Mouse (Mus musculus): Measurements from ENCODE around the gene Ttc3. TPM values are rescaled to one million over a fixed set of nuclear protein-coding genes. Genes with fewer than 3 reads are reported as not detected.

Gene Ttc3
- polyA plus RNA-seq, 1 experiment from 2014 or later = 859 TPM

DNA sequence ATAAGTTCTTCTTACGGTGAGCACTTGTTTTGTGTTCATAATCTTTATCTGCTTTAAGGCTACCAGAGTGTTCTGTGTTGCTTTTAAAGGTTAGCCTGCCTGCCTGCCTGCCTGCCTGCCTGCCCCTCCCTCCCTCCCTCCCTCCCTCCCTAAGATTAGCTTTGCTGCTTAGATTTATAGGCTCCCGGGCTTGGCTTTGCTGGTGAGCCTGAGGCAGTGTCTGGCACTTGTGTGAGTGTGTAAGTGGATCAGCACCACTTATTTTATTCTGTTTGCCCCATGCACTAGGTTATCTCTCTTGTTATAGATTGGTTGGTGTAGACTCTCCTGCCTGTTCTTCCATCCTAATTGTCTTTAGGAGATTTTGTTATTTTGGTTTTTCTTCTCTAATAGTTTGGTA lies 31.2 kb downstream of the Ttc3 start:
- H3K4me2 ChIP-seq = no peak overlapping the region
- H3K36me3 ChIP-seq = peaks cover 23% of the 10 kb centered on the region
- H3K4me1 ChIP-seq (replicated peaks) = no peaks in the 10 kb centered on the region
- no peaks in the 10 kb centered on the region for H3K9me3 ChIP-seq
- ATAC-seq (ENCODE audit: low FRiP score, low read depth) = no peak
- no peaks in the 10 kb centered on the region for H3K27me3 ChIP-seq
- 54% methylated on average over 2 of the region's 2 CpGs for WGBS
- H3K4me3 ChIP-seq = no peak overlapping the region
- no peak overlapping the region for H3K27ac ChIP-seq (replicated peaks)
- no peak overlapping the region for H3K9ac ChIP-seq

- peaks cover 21% of the 10 kb centered on the region for H3K36me3 ChIP-seq
- H3K27me3 ChIP-seq = no peaks in the 10 kb centered on the region
- no peak overlapping the region for H3K27ac ChIP-seq (replicated peaks)
- no peak overlapping the region for H3K4me3 ChIP-seq
- WGBS = 86% methylated on average over 4 of the region's 4 CpGs
- H3K4me1 ChIP-seq (replicated peaks) = no peaks in the 10 kb centered on the region
- no peaks in the 10 kb centered on the region for H3K9me3 ChIP-seq
- H3K4me2 ChIP-seq = no peak overlapping the region
- no peak for ATAC-seq (ENCODE audit: low FRiP score, low read depth)
- H3K9ac ChIP-seq = no peak overlapping the region
These were observed 31.8 kb downstream of the Ttc3 start for GRCm38 (mm10) chr16:94402185-94402584.

GRCm38 (mm10) chr16:94411287-94411686 lies 40.9 kb downstream of the Ttc3 start:
- 81% methylated on average over 3 of the region's 3 CpGs for WGBS

DNA sequence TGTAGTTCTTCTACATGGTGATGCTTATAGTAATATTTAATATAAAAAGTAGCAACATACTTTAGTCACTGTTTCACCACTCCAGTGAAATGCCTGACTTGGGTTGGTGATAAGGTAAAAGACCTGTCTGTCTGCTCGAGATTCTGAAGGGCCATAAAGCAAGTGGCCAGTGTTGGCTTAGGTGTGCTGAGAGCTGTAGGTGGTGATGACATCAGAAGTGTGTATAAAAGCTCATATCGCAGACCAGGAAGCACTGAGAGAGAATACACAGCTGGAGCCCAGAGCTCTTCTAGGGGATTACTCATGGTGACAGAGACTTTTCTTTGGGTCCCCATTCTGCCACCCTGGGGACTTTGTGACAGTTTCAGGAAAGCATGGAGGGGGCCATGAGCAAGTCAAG lies 41.8 kb downstream of the Ttc3 start:
- H3K9me3 ChIP-seq = no peaks in the 10 kb centered on the region
- H3K27me3 ChIP-seq = no peaks in the 10 kb centered on the region
- 90% methylated on average over 2 of the region's 2 CpGs for WGBS
- H3K9ac ChIP-seq = no peak overlapping the region
- H3K27ac ChIP-seq (replicated peaks) = no peak overlapping the region
- H3K4me1 ChIP-seq (replicated peaks) = no peaks in the 10 kb centered on the region
- peaks cover 49% of the 10 kb centered on the region for H3K36me3 ChIP-seq
- no peak overlapping the region for H3K4me3 ChIP-seq
- H3K4me2 ChIP-seq = no peak overlapping the region
- no peak for ATAC-seq (ENCODE audit: low FRiP score, low read depth)

More at GRCm38 (mm10) chr16:94411287-94411686, 40.9 kb downstream of the Ttc3 start:
- H3K4me2 ChIP-seq = no peak overlapping the region
- H3K9me3 ChIP-seq = no peaks in the 10 kb centered on the region
- H3K4me1 ChIP-seq (replicated peaks) = no peaks in the 10 kb centered on the region
- H3K27me3 ChIP-seq = no peaks in the 10 kb centered on the region
- peaks cover 45% of the 10 kb centered on the region for H3K36me3 ChIP-seq
- no peak for ATAC-seq (ENCODE audit: low FRiP score, low read depth)
- no peak overlapping the region for H3K27ac ChIP-seq (replicated peaks)
- H3K4me3 ChIP-seq = no peak overlapping the region
- no peak overlapping the region for H3K9ac ChIP-seq

DNA sequence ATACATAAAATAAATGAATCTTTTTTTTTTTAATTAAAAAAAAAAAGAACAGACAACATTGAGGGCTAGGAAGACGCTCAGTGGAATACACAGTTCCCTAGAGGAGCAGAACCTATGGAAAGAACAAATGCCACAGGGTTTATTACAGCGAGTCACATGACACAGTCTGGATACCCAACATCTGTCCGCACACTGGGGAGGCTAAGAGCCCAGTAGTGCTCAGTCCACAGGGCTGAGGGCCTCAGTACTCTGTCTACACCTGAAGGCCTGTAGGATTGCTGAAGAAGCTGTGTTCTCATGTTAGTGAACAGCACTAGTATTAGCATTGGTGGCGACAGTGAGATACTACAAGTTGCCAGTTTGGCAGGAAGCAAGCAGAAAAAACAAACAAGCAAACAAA lies 42.3 kb downstream of the Ttc3 start:
- Histone ChIP-seq H3K9ac (no peak overlapping the region), H3K4me2 (no peak overlapping the region), H3K9me3 (no peaks in the 10 kb centered on the region), H3K4me1 (replicated peaks) (no peaks in the 10 kb centered on the region), H3K4me3 (no peak overlapping the region), H3K27ac (replicated peaks) (no peak overlapping the region), H3K36me3 (peaks cover 50% of the 10 kb centered on the region), H3K27me3 (no peaks in the 10 kb centered on the region)
- ATAC-seq (ENCODE audit: low FRiP score, low read depth) = peak; percentile 51; the same call in 1 of the 2 replicates
- WGBS = 92% methylated on average over 4 of the region's 4 CpGs

- Histone ChIP-seq H3K4me2 (no peak overlapping the region), H3K27ac (replicated peaks) (no peak overlapping the region), H3K27me3 (no peaks in the 10 kb centered on the region), H3K9me3 (no peaks in the 10 kb centered on the region), H3K4me1 (replicated peaks) (no peaks in the 10 kb centered on the region), H3K9ac (no peak overlapping the region), H3K4me3 (no peak overlapping the region), H3K36me3 (peaks cover 59% of the 10 kb centered on the region)
- no peak for ATAC-seq (ENCODE audit: low FRiP score, low read depth)
- WGBS = 97% methylated on average over 6 of the region's 6 CpGs
These were observed 43.7 kb downstream of the Ttc3 start for GRCm38 (mm10) chr16:94414151-94414550.

DNA sequence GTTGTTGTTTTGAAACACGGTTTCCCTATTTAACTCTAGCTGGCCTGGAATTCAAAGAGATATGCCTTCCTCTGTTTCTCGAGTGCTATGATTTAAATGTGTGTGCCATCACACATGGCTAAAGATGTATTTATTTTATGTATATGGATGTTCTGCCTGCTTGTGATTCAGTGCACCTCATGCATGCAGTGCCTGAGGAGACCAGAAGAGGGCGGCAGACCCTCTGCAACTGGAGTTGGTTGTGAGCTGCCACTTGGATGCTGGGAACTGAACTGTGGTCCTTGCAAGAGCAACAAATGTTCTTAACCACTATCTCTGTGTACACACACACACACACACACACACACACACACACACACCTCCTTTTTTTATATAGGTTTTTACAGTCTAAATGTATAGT lies 50.1 kb downstream of the Ttc3 start:
- no peak for ATAC-seq (ENCODE audit: low FRiP score, low read depth)
- Histone ChIP-seq H3K4me2 (no peak overlapping the region), H3K4me1 (replicated peaks) (no peaks in the 10 kb centered on the region), H3K27ac (replicated peaks) (no peak overlapping the region), H3K9ac (no peak overlapping the region), H3K4me3 (no peak overlapping the region), H3K9me3 (no peaks in the 10 kb centered on the region), H3K27me3 (no peaks in the 10 kb centered on the region), H3K36me3 (peaks cover 79% of the 10 kb centered on the region)
- WGBS = 100% methylated on average over 3 of the region's 3 CpGs

- no peaks in the 10 kb centered on the region for H3K4me1 ChIP-seq (replicated peaks)
- no peak overlapping the region for H3K4me2 ChIP-seq
- no peaks in the 10 kb centered on the region for H3K27me3 ChIP-seq
- H3K36me3 ChIP-seq = peaks cover 79% of the 10 kb centered on the region
- H3K9me3 ChIP-seq = no peaks in the 10 kb centered on the region
- 94% methylated on average over 4 of the region's 4 CpGs for WGBS
- H3K27ac ChIP-seq (replicated peaks) = no peak overlapping the region
- no peak overlapping the region for H3K4me3 ChIP-seq
- ATAC-seq (ENCODE audit: low FRiP score, low read depth) = no peak
- no peak overlapping the region for H3K9ac ChIP-seq
These were observed 58.5 kb downstream of the Ttc3 start for GRCm38 (mm10) chr16:94428948-94429347.

- Histone ChIP-seq H3K4me1 (replicated peaks) (no peaks in the 10 kb centered on the region), H3K9ac (no peak overlapping the region), H3K4me2 (no peak overlapping the region), H3K27me3 (no peaks in the 10 kb centered on the region), H3K27ac (replicated peaks) (no peak overlapping the region), H3K36me3 (peaks cover 86% of the 10 kb centered on the region), H3K9me3 (no peaks in the 10 kb centered on the region), H3K4me3 (no peak overlapping the region)
- 95% methylated on average over 8 of the region's 8 CpGs for WGBS
- no peak for ATAC-seq (ENCODE audit: low FRiP score, low read depth)
These were observed 65.2 kb downstream of the Ttc3 start for GRCm38 (mm10) chr16:94435495-94436234.

- no peaks in the 10 kb centered on the region for H3K4me1 ChIP-seq (replicated peaks)
- no peak overlapping the region for H3K27ac ChIP-seq (replicated peaks)
- ATAC-seq (ENCODE audit: low FRiP score, low read depth) = no peak
- H3K9me3 ChIP-seq = no peaks in the 10 kb centered on the region
- no peak overlapping the region for H3K9ac ChIP-seq
- no peaks in the 10 kb centered on the region for H3K27me3 ChIP-seq
- H3K4me2 ChIP-seq = no peak overlapping the region
- WGBS = 87% methylated on average over 2 of the region's 2 CpGs
- no peak overlapping the region for H3K4me3 ChIP-seq
- peaks cover 83% of the 10 kb centered on the region for H3K36me3 ChIP-seq
These were observed 66.4 kb downstream of the Ttc3 start for GRCm38 (mm10) chr16:94436801-94437200.

DNA sequence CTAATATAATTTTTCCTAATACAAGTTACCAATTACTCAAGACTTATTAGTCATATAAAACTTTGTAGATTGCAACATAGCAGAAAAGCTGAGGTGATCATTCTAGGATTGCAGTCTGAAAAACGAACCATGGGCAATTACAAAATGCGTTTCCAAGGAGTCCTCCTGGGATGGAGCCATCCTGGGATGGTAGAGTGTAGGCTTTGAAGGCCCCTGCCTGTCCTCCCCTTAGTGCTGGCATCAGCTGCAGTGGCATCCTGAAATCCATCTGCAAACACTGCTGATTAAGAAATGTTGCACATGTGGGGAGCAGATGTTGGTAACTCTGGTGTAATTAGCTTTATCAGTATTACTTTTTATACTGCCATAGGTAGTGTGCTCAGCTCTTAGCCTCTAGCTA lies 70.9 kb downstream of the Ttc3 start:
- H3K4me3 ChIP-seq = no peak overlapping the region
- no peaks in the 10 kb centered on the region for H3K27me3 ChIP-seq
- no peaks in the 10 kb centered on the region for H3K9me3 ChIP-seq
- no peak overlapping the region for H3K9ac ChIP-seq
- H3K27ac ChIP-seq (replicated peaks) = no peak overlapping the region
- ATAC-seq (ENCODE audit: low FRiP score, low read depth) = no peak
- WGBS = 68% methylated on average over 2 of the region's 2 CpGs
- H3K36me3 ChIP-seq = peaks cover 73% of the 10 kb centered on the region
- H3K4me2 ChIP-seq = no peak overlapping the region
- no peaks in the 10 kb centered on the region for H3K4me1 ChIP-seq (replicated peaks)

GRCm38 (mm10) chr16:94449151-94449550 lies 78.7 kb downstream of the Ttc3 start:
- 85% methylated on average over 8 of the region's 8 CpGs for WGBS
- Histone ChIP-seq H3K9me3 (no peaks in the 10 kb centered on the region), H3K27me3 (no peaks in the 10 kb centered on the region), H3K4me1 (replicated peaks) (no peaks in the 10 kb centered on the region), H3K36me3 (peaks cover 78% of the 10 kb centered on the region), H3K27ac (replicated peaks) (no peak overlapping the region), H3K4me2 (no peak overlapping the region), H3K9ac (no peak overlapping the region), H3K4me3 (no peak overlapping the region)
- no peak for ATAC-seq (ENCODE audit: low FRiP score, low read depth)

DNA sequence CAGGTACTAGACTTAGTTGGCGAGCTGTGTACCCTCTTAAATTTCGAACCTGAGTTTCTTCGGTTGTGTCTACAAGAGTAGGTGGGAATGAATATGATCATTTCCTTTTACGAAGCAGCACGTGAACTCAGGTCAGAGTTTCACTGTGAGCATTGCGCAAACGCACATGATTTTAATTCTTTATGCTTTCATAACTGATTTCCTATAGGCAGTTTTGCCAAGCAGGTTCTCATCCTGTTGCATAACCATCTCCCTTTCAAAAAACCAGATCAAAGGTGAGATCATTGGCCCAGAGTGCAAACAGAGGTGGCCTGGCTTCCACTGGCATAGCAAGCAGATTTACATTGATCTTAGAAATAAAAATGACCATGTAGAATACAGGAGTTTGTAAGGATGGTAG lies 79.2 kb downstream of the Ttc3 start:
- no peak overlapping the region for H3K9ac ChIP-seq
- no peak overlapping the region for H3K4me2 ChIP-seq
- WGBS = 98% methylated on average over 7 of the region's 7 CpGs
- H3K27ac ChIP-seq (replicated peaks) = no peak overlapping the region
- ATAC-seq (ENCODE audit: low FRiP score, low read depth) = no peak
- no peaks in the 10 kb centered on the region for H3K27me3 ChIP-seq
- no peak overlapping the region for H3K4me3 ChIP-seq
- no peaks in the 10 kb centered on the region for H3K9me3 ChIP-seq
- H3K4me1 ChIP-seq (replicated peaks) = no peaks in the 10 kb centered on the region
- peaks cover 83% of the 10 kb centered on the region for H3K36me3 ChIP-seq
